Mouse (Mus musculus) myocyte (in vitro differentiated cells): ENCODE measurements around the gene Naa38. TPM values are rescaled to one million over a fixed set of nuclear protein-coding genes. Genes with fewer than 3 reads are reported as not detected.

Source experiments
- H3K27me3 ChIP-seq: one replicate; pipeline ENCODE4 v1.6.1; 2011; ENCODE audit not compliant: control insufficient read depth, insufficient read depth, insufficient read length
- H3K36me3 ChIP-seq: one replicate; pipeline ENCODE4 v1.6.1; 2011; ENCODE audit not compliant: control insufficient read depth, insufficient read depth
- H3K4me2 ChIP-seq: one replicate; pipeline ENCODE4 v1.6.1; 2011; ENCODE audit warnings: low read depth, control low read depth
- H3K4me3 ChIP-seq: one replicate; pipeline ENCODE4 v1.5.1; 2011; ENCODE audit warnings: mild to moderate bottlenecking, control low read depth, moderate library complexity
- H3K79me2 ChIP-seq: one replicate; pipeline ENCODE4 v1.6.1; 2011; ENCODE audit not compliant: control insufficient read depth, insufficient read depth
- H3ac ChIP-seq: one replicate; pipeline ENCODE4 v1.6.1; 2011; ENCODE audit not compliant: control insufficient read depth, insufficient read length
- CEBPB ChIP-seq: IDR thresholded peaks from 2 replicates; pipeline ENCODE4 v1.6.1; 2011; ENCODE audit warnings: mild to moderate bottlenecking, moderate library complexity; ENCODE audit not compliant: poor library complexity, insufficient read depth, severe bottlenecking
- E2F4 ChIP-seq: IDR thresholded peaks from one replicate; pipeline ENCODE4 v1.6.1; 2011; ENCODE audit warnings: mild to moderate bottlenecking, control low read depth, moderate library complexity; ENCODE audit not compliant: insufficient read depth
- MAX ChIP-seq: IDR thresholded peaks from one replicate; pipeline ENCODE4 v1.6.1; 2011; ENCODE audit warnings: low read depth, mild to moderate bottlenecking, control low read depth
- MYOD1 ChIP-seq, 3 experiments: IDR thresholded peaks; one replicate each; pipeline ENCODE4 v1.6.1; 2011; ENCODE audit warnings: control low read depth in 2 of 3, low read depth in 2 of 3, mild to moderate bottlenecking in 2 of 3, moderate library complexity in 1 of 3; ENCODE audit not compliant: insufficient read length in 2 of 3, control insufficient read depth in 1 of 3
- MYOG ChIP-seq, 3 experiments: IDR thresholded peaks; one replicate each; pipeline ENCODE4 v1.6.1; 2011; ENCODE audit warnings: control low read depth in 2 of 3, low read depth in 2 of 3, mild to moderate bottlenecking in 2 of 3; ENCODE audit not compliant: insufficient read length in 2 of 3, control insufficient read depth in 1 of 3, insufficient read depth in 1 of 3
- POLR2A ChIP-seq: IDR thresholded peaks from one replicate; pipeline ENCODE4 v1.6.1; 2011; ENCODE audit warnings: low read depth, mild to moderate bottlenecking, control low read depth, moderate library complexity; ENCODE audit not compliant: insufficient read length
- POLR2AphosphoS2 ChIP-seq: IDR thresholded peaks from one replicate; pipeline ENCODE4 v1.6.1; 2011; ENCODE audit warnings: low read depth, control low read depth; ENCODE audit not compliant: insufficient read length
- REST ChIP-seq: IDR thresholded peaks from one replicate; pipeline ENCODE4 v1.6.1; 2011; ENCODE audit warnings: mild to moderate bottlenecking, control low read depth, moderate library complexity; ENCODE audit not compliant: insufficient read depth, insufficient read length
- SRF ChIP-seq: IDR thresholded peaks from one replicate; pipeline ENCODE4 v1.6.1; 2011; ENCODE audit warnings: low read depth; ENCODE audit not compliant: control insufficient read depth, insufficient read length
- TCF12 ChIP-seq: IDR thresholded peaks from one replicate; pipeline ENCODE4 v1.6.1; 2011; ENCODE audit warnings: mild to moderate bottlenecking, control low read depth; ENCODE audit not compliant: poor library complexity, insufficient read depth, severe bottlenecking
- TCF3 ChIP-seq: IDR thresholded peaks from one replicate; pipeline ENCODE4 v1.6.1; 2011; ENCODE audit warnings: low read depth, control low read depth; ENCODE audit not compliant: insufficient read length
- USF1 ChIP-seq: IDR thresholded peaks from one replicate; pipeline ENCODE4 v1.6.1; 2011; ENCODE audit warnings: low read depth, mild to moderate bottlenecking, control low read depth, moderate library complexity
- polyA plus RNA-seq: library from polyadenylated mRNA; unstranded; fragments of >200 nt; fragmentation: generic; extraction: Trizol; gene quantifications from one replicate; pipeline ENCODE4 v1.2.1, GENCODE M21; 2012; ENCODE audit warnings: missing spikeins

Gene Naa38
- polyA plus RNA-seq, 1 experiment = 126 TPM

GRCm38 (mm10) chr11:69373223-69373965 lies 21.9 kb upstream of the Naa38 start:
- TF ChIP-seq REST = no peak
- no peak for TF ChIP-seq MAX
- no peak for TF ChIP-seq SRF
- no peak for TF ChIP-seq TCF12
- TF ChIP-seq TCF3 = no peak
- no peak for TF ChIP-seq POLR2A
- TF ChIP-seq MYOD1 (IDR thresholded peaks at IDR 0.05; ENCODE audit: control insufficient read depth in 1 of 3, insufficient read length in 2 of 3, low read depth in 2 of 3) = no peak
- no peak for TF ChIP-seq USF1
- no peak for TF ChIP-seq POLR2AphosphoS2
- no peak for TF ChIP-seq MYOG (IDR thresholded peaks at IDR 0.05; ENCODE audit: control insufficient read depth in 1 of 3, insufficient read depth in 1 of 3, insufficient read length in 2 of 3, low read depth in 2 of 3)
- TF ChIP-seq E2F4 = no peak
- TF ChIP-seq CEBPB = no peak
- Histone ChIP-seq H3K79me2 (no peaks in the 10 kb centered on the region), H3ac (no peak overlapping the region), H3K4me3 (no peak overlapping the region), H3K4me2 (no peak overlapping the region), H3K36me3 (no peaks in the 10 kb centered on the region), H3K27me3 (no peaks in the 10 kb centered on the region)

GRCm38 (mm10) chr11:69375646-69376045 lies 19.6 kb upstream of the Naa38 start:
- TF ChIP-seq SRF (no peak), E2F4 (no peak), REST (no peak), POLR2A (no peak), USF1 (no peak), POLR2AphosphoS2 (no peak), TCF12 (no peak), CEBPB (no peak), MYOD1 (IDR thresholded peaks at IDR 0.05; ENCODE audit: control insufficient read depth in 1 of 3, insufficient read length in 2 of 3, low read depth in 2 of 3) (no peak), MAX (no peak), MYOG (IDR thresholded peaks at IDR 0.05; ENCODE audit: control insufficient read depth in 1 of 3, insufficient read depth in 1 of 3, insufficient read length in 2 of 3, low read depth in 2 of 3) (no peak), TCF3 (no peak)
- Histone ChIP-seq H3K4me3 (no peak overlapping the region), H3ac (no peak overlapping the region), H3K79me2 (no peaks in the 10 kb centered on the region), H3K27me3 (no peaks in the 10 kb centered on the region), H3K4me2 (no peak overlapping the region), H3K36me3 (no peaks in the 10 kb centered on the region)

- TF ChIP-seq CEBPB (no peak), E2F4 (no peak), MAX (no peak), POLR2AphosphoS2 (no peak), USF1 (no peak), TCF12 (no peak), SRF (no peak), REST (no peak), POLR2A (no peak), TCF3 (no peak), MYOG (IDR thresholded peaks at IDR 0.05; ENCODE audit: control insufficient read depth in 1 of 3, insufficient read depth in 1 of 3, insufficient read length in 2 of 3, low read depth in 2 of 3) (no peak), MYOD1 (IDR thresholded peaks at IDR 0.05; ENCODE audit: control insufficient read depth in 1 of 3, insufficient read length in 2 of 3, low read depth in 2 of 3) (no peak)
- Histone ChIP-seq H3K36me3 (no peaks in the 10 kb centered on the region), H3K27me3 (no peaks in the 10 kb centered on the region), H3K4me2 (no peak overlapping the region), H3K79me2 (no peaks in the 10 kb centered on the region), H3ac (no peak overlapping the region), H3K4me3 (no peak overlapping the region)
Observed at GRCm38 (mm10) chr11:69377766-69378165, 17.5 kb upstream of the Naa38 start.

- TF ChIP-seq MYOD1 (IDR thresholded peaks at IDR 0.05; ENCODE audit: control insufficient read depth in 1 of 3, insufficient read length in 2 of 3, low read depth in 2 of 3) = peak in 1 of 3 experiments; percentile 6
- TF ChIP-seq MAX = no peak
- peak in 1 of 3 experiments; percentile 48 for TF ChIP-seq MYOG (IDR thresholded peaks at IDR 0.05; ENCODE audit: control insufficient read depth in 1 of 3, insufficient read depth in 1 of 3, insufficient read length in 2 of 3, low read depth in 2 of 3)
- H3K36me3 ChIP-seq = no peaks in the 10 kb centered on the region
- no peak overlapping the region for H3K4me2 ChIP-seq
- no peak overlapping the region for H3ac ChIP-seq
- no peaks in the 10 kb centered on the region for H3K79me2 ChIP-seq
- H3K4me3 ChIP-seq = no peak overlapping the region
- no peaks in the 10 kb centered on the region for H3K27me3 ChIP-seq
Observed at GRCm38 (mm10) chr11:69379600-69379999, 15.7 kb upstream of the Naa38 start.
